Mouse (Mus musculus) mouse embryonic stem cell (cell line): ENCODE results near the gene Cckar.

Source experiments
- in situ Hi-C, 2 experiments: fragments of 300-500 bp; cut with MboI; formaldehyde crosslinking; loops; 1 replicate in 1 of 2; 3 replicates in 1 of 2; pipeline ENCODE4 v1.14.3; 2019 to 2020; ENCODE audit warnings: low sequenced_read_pairs in 2 of 2, low pct_unique_long_range_greater_than_20kb in 1 of 2, mixed read lengths in 1 of 2; ENCODE audit not compliant: unreplicated experiment in 1 of 2

Gene Cckar

DNA sequence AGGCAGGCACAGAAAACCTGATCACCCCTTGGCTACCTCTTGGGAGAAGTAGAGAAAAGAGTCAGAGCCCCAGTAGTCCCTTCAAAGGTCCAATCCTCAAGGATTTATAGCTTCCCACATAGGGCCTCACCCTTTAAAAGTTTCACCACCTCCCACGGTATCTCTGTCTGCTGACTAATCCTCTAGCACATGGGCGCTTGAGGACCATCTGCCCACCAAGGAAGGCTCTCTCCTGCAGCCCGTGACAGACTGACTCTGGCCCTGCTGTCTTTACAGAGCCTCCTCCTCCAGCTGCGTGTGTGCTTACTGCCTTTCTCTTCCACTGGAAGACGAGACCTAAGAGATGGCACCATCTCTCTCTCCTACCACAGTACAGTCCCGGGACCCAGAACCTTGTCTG lies 27.9 kb downstream of the Cckar start:
- in situ Hi-C loops: loop anchor here (10.0 to 25.0 kb wide), 2 partner anchors 342 to 435 kb away; no protein-coding TSS in a partner anchor

- in situ Hi-C loops: loop anchor here in 1 of 2 experiments (25.0 kb wide), 1 partner anchor 341 kb away; no protein-coding TSS in a partner anchor
Measured at GRCm38 (mm10) chr5:53678036-53678767, 29.3 kb downstream of the Cckar start.

- in situ Hi-C loops: loop anchor here in 1 of 2 experiments (25.0 kb wide), 1 partner anchor 339 kb away; no protein-coding TSS in a partner anchor
Measured at GRCm38 (mm10) chr5:53676671-53677070, 30.8 kb downstream of the Cckar start.

DNA sequence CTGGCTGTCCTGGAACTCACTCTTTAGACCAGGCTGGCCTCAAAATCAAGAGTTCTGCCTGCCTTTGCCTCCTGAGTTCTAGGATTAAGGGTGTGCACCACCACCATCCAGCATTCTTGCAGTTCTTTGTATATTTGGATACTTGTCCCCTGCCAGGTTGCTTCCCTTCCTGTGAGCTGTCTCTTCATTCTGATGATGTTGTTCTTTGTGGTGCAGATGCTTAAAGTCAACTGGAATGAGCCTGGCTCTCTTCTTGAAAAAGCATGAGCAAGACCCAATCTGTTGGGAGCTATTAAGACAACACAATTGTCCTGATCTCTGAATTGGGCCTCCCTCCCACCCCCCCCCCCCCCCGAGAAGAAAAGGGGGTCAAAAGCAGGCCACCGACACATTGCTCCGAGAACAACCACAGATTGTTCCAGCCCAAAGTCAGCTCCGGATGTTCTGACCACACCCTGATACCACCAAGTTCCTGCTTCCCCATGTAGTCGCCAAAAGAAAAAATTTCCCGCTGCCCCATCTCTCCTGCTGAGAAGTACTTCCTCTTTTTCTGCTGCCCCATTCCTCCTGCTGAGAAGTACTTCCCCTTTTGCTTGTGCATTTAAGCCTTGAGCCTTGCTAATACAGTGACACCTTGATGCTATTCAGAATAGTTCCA lies 33.9 kb downstream of the Cckar start:
- in situ Hi-C loops: loop anchor here in 1 of 2 experiments (5.0 kb wide), 1 partner anchor 316 kb away; no protein-coding TSS in a partner anchor

DNA sequence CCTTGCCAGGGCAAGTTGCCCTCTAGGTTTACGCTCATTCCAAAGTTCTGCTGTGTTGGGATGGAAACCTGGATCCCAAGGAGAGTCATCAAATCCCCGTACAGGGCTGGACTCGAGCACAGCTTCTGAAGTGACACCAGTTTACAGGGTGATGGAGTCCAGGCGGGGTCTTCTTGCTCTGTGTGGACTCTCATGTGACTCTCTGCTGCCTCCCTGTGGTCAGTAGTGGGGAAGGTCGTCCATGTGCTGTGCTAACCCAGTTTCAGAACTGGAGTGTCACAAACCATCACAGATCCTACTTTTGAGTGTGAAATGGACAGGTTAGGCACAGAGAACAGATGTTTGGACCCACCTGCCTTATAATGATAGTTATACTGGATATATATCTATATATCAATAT lies 35.2 kb downstream of the Cckar start:
- in situ Hi-C loops: loop anchor here in 1 of 2 experiments (5.0 kb wide), 1 partner anchor 315 kb away; no protein-coding TSS in a partner anchor

GRCm38 (mm10) chr5:53671507-53671906 lies 36.0 kb downstream of the Cckar start:
- in situ Hi-C loops: loop anchor here in 1 of 2 experiments (5.0 kb wide), 1 partner anchor 314 kb away; no protein-coding TSS in a partner anchor

- in situ Hi-C loops: loop anchor here in 1 of 2 experiments (5.0 kb wide), 1 partner anchor 313 kb away; no protein-coding TSS in a partner anchor
Measured at GRCm38 (mm10) chr5:53670321-53670938, 37.1 kb downstream of the Cckar start.

- in situ Hi-C loops: no loop called here
Measured at GRCm38 (mm10) chr5:53668021-53668420, 39.5 kb downstream of the Cckar start.

GRCm38 (mm10) chr5:53663665-53664064 lies 43.8 kb downstream of the Cckar start:
- in situ Hi-C loops: no loop called here

GRCm38 (mm10) chr5:53662413-53662812 lies 45.1 kb downstream of the Cckar start:
- in situ Hi-C loops: no loop called here

- in situ Hi-C loops: no loop called here
Measured at GRCm38 (mm10) chr5:53661508-53661907, 46.0 kb downstream of the Cckar start.

DNA sequence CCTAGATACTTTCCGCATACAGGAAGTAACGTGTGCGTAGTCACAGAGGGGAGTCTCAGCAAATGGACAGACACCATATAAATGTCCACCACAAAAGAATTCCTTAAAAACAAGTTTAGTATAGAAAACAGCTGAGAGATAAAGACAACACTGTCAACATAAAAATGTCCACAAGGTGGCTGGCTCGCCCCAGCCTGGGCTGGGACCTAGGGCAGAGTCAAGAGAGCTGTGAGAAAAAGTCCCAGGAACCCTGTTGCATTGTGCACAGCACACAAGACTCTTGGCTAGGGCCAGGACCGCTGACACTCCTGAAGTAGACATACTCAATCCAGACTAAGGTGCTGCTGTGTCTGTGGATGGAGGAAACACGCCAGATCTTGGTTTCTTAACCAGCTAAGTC lies 49.6 kb downstream of the Cckar start:
- in situ Hi-C loops: no loop called here

DNA sequence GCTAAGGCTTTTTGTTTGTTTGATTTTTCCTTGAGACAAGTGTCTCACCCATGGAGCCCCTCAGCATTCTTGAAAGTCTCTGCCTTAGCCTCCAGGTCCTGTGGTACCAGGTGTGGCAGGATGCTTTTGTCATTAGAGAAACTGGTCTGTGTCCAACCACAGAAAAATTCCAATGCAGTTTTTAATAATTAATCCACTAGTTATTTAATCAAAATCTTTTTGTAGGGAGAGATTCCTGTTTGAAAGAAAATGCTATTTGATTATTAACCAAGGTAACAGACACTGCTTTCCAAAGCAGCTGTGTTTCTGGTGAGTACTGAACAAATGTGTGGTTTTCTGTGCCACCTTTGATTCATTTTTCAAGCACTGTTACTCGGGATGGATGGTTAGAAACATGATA lies 50.9 kb downstream of the Cckar start:
- in situ Hi-C loops: no loop called here
